Mouse (Mus musculus) liver, embryonic 14.5 days (tissue): Measurements from ENCODE around the gene Catsper3.

Experiments used
- CTCF ChIP-seq: IDR thresholded peaks from 2 replicates; pipeline ENCODE4 v1.5.1; 2016; ENCODE audit warnings: antibody characterized with exemption, low read depth, control low read depth
- EP300 ChIP-seq: IDR thresholded peaks from 2 replicates; pipeline ENCODE4 v1.6.1; 2016; ENCODE audit warnings: antibody characterized with exemption, low read depth

- TF ChIP-seq CTCF (no peak), EP300 (no peak)
Observed at GRCm38 (mm10) chr13:55834667-55835066, 50.3 kb downstream of the Catsper3 start.
